In genomic region chr16:95301667-95302066, GRCm38 (mm10) we compare ENCODE assay signal across 30 mouse cellular contexts. TPM values are rescaled to one million over a fixed set of nuclear protein-coding genes. Genes with fewer than 3 reads are reported as not detected.
"Had no signal": no experiment of that assay in that cellular context is flagged by ENCODE, and none has a peak within 500 bp of the region (broad histone marks: within the 10 kb centered on the region; RNA-seq: fewer than 3 reads in every experiment).

No protein-coding gene starts in this region.

- DNase-seq: cerebellum, adult 2 months; cerebellum, adult 8-10 months; cerebellum, adult 9-10 months; cerebellum, adult 9-11 months; cerebellum, postnatal 10 days; cerebellum, postnatal 14 days; cerebellum, postnatal 25 days; cerebellum, postnatal 36 days; embryo, embryonic 11 days; forebrain, postnatal 0 days; gastrocnemius, adult 2 months; gastrocnemius, postnatal 10 days; gastrocnemius, postnatal 14 days; gastrocnemius, postnatal 25 days; gastrocnemius, postnatal 36 days; heart, adult 18-20 months; heart, adult 2 months had no signal

- ATAC-seq: forebrain, embryonic 13.5 days; forebrain, embryonic 14.5 days; forebrain, embryonic 15.5 days; forebrain, embryonic 16.5 days; forebrain, postnatal 0 days had no signal

- H3K27me3 ChIP-seq: embryonic facial prominence, embryonic 12.5 days; embryonic facial prominence, embryonic 13.5 days; embryonic facial prominence, embryonic 15.5 days; forebrain, embryonic 12.5 days; forebrain, embryonic 13.5 days; forebrain, embryonic 15.5 days had no signal

- H3K4me3 ChIP-seq: embryonic facial prominence, embryonic 10.5 days; embryonic facial prominence, embryonic 12.5 days; embryonic facial prominence, embryonic 13.5 days; embryonic facial prominence, embryonic 15.5 days; erythroblast, embryonic 14.5 days; forebrain, embryonic 10.5 days; forebrain, embryonic 12.5 days; forebrain, embryonic 13.5 days; forebrain, embryonic 15.5 days; gastrocnemius, adult 2 months; heart, adult 2 months had no signal

- H3K9ac ChIP-seq: embryonic facial prominence, embryonic 12.5 days; embryonic facial prominence, embryonic 13.5 days; embryonic facial prominence, embryonic 15.5 days; forebrain, embryonic 12.5 days; forebrain, embryonic 13.5 days; forebrain, embryonic 15.5 days; forebrain, postnatal 0 days had no signal

- H3K27ac ChIP-seq: embryonic facial prominence, embryonic 10.5 days; embryonic facial prominence, embryonic 12.5 days; embryonic facial prominence, embryonic 13.5 days; embryonic facial prominence, embryonic 15.5 days; forebrain, embryonic 10.5 days; forebrain, embryonic 12.5 days; forebrain, embryonic 13.5 days; forebrain, embryonic 15.5 days; gastrocnemius, adult 2 months; heart, adult 2 months had no signal

- H3K4me2 ChIP-seq: embryonic facial prominence, embryonic 12.5 days; embryonic facial prominence, embryonic 13.5 days; embryonic facial prominence, embryonic 15.5 days; forebrain, embryonic 12.5 days; forebrain, embryonic 13.5 days; forebrain, embryonic 15.5 days had no signal

- H3K9me3 ChIP-seq: embryonic facial prominence, embryonic 10.5 days; embryonic facial prominence, embryonic 12.5 days; embryonic facial prominence, embryonic 13.5 days; embryonic facial prominence, embryonic 15.5 days; forebrain, embryonic 10.5 days; forebrain, embryonic 12.5 days; forebrain, embryonic 13.5 days; forebrain, embryonic 15.5 days had no signal

- H3K4me1 ChIP-seq: embryonic facial prominence, embryonic 12.5 days; forebrain, embryonic 12.5 days; forebrain, embryonic 13.5 days; forebrain, embryonic 15.5 days had no signal

- H3K36me3 ChIP-seq: embryonic facial prominence, embryonic 10.5 days; embryonic facial prominence, embryonic 12.5 days; embryonic facial prominence, embryonic 13.5 days; embryonic facial prominence, embryonic 15.5 days; forebrain, embryonic 10.5 days; forebrain, embryonic 12.5 days; forebrain, embryonic 15.5 days had no signal

RNA-seq across cellular contexts. Expression of gene Kcnj15, which starts 44.3 kb away (rescaled TPM):
- total RNA-seq: common myeloid progenitor, adult 5-6 weeks; granulocyte monocyte progenitor cell, adult 5-6 weeks had no signal
- polyA plus RNA-seq: cerebellum, adult 2 months; forebrain, embryonic 16.5 days had no signal
